Mouse (Mus musculus) cerebellum, adult 2 months (tissue): ENCODE results near the gene Hist1h3c. TPM values are rescaled to one million over a fixed set of nuclear protein-coding genes. Genes with fewer than 3 reads are reported as not detected.
"Not testable (repeated sequence)": the region's sequence is repeated elsewhere in the genome, so short reads cannot be mapped to it uniquely, and the experiment has no call there.

ENCODE experiments used
- DNase-seq, 2 experiments: peaks; one replicate each; pipeline ENCODE4 v3.0.0; 2021
- H3K27ac ChIP-seq: fragments of 200-500 bp; 2 replicates; pipeline ENCODE4 v1.5.1; 2012; ENCODE audit warnings: low read length, control low read depth, inconsistent platforms; ENCODE audit not compliant: insufficient read depth
- H3K27me3 ChIP-seq: fragments of 200-500 bp; 2 replicates; pipeline ENCODE4 v1.6.1; 2012; ENCODE audit warnings: inconsistent platforms, mild to moderate bottlenecking, low read length, moderate library complexity; ENCODE audit not compliant: control insufficient read depth, insufficient read depth
- H3K4me1 ChIP-seq: fragments of 200-500 bp; 2 replicates; pipeline ENCODE4 v1.6.1; 2011; ENCODE audit warnings: low read length; ENCODE audit not compliant: control insufficient read depth, insufficient read depth
- H3K4me3 ChIP-seq: fragments of 200-500 bp; replicated peaks from 2 replicates; pipeline ENCODE3; 2011; ENCODE audit warnings: mild to moderate bottlenecking, low read depth, low read length, control low read depth; ENCODE audit not compliant: insufficient read depth
- CTCF ChIP-seq: fragments of 200-500 bp; IDR thresholded peaks from 2 replicates; pipeline ENCODE4 v1.5.1; 2011; ENCODE audit warnings: low read depth, mild to moderate bottlenecking, control low read depth, low read length, moderate library complexity, borderline replicate concordance; ENCODE audit not compliant: insufficient read depth
- POLR2A ChIP-seq: fragments of 200-500 bp; IDR thresholded peaks from 2 replicates; pipeline ENCODE4 v1.6.1; 2011; ENCODE audit warnings: low read length, control low read depth, borderline replicate concordance; ENCODE audit not compliant: insufficient read depth
- WGBS: fragments of 180-500 bp; shearing (Covaris S2); methylation state at CpG from one replicate; pipeline ENCODE4 v1.1.7; 2018; 5-methylcytosine and 5-hydroxymethylcytosine counted together
- polyA plus RNA-seq: library from polyadenylated mRNA; depleted of rRNA; stranded (reverse); fragments of >200 nt; gene quantifications from 2 replicates; pipeline ENCODE4 v1.2.3, GENCODE M21; 2012

The Hist1h3c gene
- polyA plus RNA-seq, 1 experiment, result 0.23 TPM

DNA sequence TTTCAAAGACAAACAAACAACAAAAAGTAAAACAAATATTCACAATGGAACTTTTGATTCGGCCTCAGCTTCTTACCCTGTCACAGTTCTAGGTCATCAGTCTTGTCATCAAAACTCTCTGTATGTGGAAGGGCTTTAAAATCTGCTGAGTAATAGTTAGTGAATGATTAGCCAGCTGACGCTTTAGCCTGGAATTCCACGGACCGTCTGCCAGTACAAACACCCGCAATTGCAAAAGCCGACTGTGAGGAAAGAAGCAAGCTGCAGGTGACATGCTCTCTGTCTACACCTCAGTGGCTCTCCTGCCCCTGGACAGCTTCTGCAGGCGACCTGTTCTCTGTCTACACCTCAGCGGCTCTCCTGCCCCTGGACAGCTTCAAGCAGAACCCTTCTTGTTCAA, 14.9 kb downstream of the Hist1h3c start:
- DNase-seq, result no peak
- Histone ChIP-seq H3K4me3 (no peak overlapping the region), H3K4me1 (no peaks in the 10 kb centered on the region), H3K27me3 (no peaks in the 10 kb centered on the region), H3K27ac (no peak overlapping the region)
- WGBS, result 54% methylated on average over 8 of the region's 8 CpGs
- TF ChIP-seq POLR2A, result no peak
- no peak for TF ChIP-seq CTCF

DNA sequence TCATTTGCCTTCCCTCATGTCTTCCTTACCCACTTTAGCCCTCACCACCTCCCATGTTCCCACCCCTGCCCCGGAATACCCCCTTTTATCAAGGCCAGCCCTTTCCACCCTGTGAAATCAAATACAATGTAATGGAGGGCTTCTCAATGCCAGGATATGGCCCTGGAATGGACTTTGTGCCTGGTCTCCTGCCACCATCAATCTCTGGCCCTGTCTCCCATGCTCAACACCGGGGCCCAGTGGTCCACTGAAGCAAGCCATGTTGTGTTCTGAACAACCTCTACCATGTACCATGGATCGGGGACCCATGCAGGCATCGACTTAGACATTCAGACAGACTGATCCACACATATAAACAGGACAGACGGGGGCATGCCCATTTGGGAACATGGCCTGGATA, 15.7 kb downstream of the Hist1h3c start:
- no peak for TF ChIP-seq POLR2A
- no peak for TF ChIP-seq CTCF
- 95% methylated on average over 5 of the region's 5 CpGs for WGBS

DNA sequence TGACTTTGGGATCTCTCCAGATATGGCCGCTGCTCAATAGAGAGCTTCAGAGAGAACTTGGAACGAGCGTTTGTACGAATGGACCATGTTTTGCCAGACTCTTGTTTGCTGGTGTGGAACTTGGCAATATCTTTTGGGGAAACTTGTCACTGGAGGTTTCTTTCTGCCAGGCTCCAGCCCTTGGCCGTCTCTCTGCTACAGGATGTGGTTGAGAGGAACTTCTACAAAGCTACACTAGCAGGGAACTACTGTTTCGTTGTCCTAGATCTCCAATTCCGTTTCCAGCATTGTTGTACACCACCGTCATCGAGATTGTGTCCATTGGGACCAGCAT, 16.2 kb downstream of the Hist1h3c start:
- Histone ChIP-seq H3K27ac (no peak overlapping the region), H3K4me3 (no peak overlapping the region), H3K4me1 (no peaks in the 10 kb centered on the region), H3K27me3 (no peaks in the 10 kb centered on the region)
- WGBS, result 72% methylated on average over 9 of the region's 9 CpGs
- no peak for TF ChIP-seq POLR2A
- TF ChIP-seq CTCF, result no peak
- DNase-seq, result no peak

More for the DNA sequence above, 15.7 kb downstream of the Hist1h3c start:
- Histone ChIP-seq H3K27me3 (no peaks in the 10 kb centered on the region), H3K4me3 (no peak overlapping the region), H3K4me1 (no peaks in the 10 kb centered on the region), H3K27ac (no peak overlapping the region)
- DNase-seq, result no peak

GRCm38 (mm10) chr13:23728472-23729191, 16.8 kb downstream of the Hist1h3c start:
- DNase-seq, result no peak
- TF ChIP-seq CTCF, result no peak
- TF ChIP-seq POLR2A, result no peak
- H3K4me1 ChIP-seq, result no peaks in the 10 kb centered on the region
- H3K4me3 ChIP-seq, result no peak overlapping the region
- WGBS, result 48% methylated on average over 18 of the region's 18 CpGs
- no peaks in the 10 kb centered on the region for H3K27me3 ChIP-seq
- no peak overlapping the region for H3K27ac ChIP-seq

- Histone ChIP-seq H3K4me3 (no peak overlapping the region), H3K27ac (no peak overlapping the region), H3K27me3 (no peaks in the 10 kb centered on the region), H3K4me1 (no peaks in the 10 kb centered on the region)
- DNase-seq, result no peak
- TF ChIP-seq POLR2A, result no peak
- TF ChIP-seq CTCF, result no peak
- 22% methylated on average over 1 of the region's 1 CpGs for WGBS
Observed at GRCm38 (mm10) chr13:23725213-23725612, 20.2 kb downstream of the Hist1h3c start.

DNA sequence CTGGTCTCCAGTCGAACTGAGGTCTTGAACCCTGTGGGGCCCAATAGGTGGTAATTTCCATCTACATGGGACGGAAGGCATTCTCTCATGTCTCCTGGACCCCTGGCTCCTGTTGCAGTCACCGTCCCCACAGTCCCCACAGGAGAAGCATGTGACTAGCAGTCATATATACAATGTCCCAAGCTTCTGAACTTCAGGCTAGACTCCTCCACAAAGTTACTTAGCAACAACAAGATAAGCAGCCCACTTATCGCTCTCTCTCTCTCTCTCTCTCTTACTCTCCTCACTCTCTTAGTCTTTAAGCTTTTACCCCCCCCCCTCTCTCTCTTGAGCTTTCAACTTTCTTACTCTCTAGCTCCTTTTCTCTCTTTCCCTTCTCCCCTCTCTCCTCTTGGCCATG, 21.2 kb downstream of the Hist1h3c start:
- WGBS, result 83% methylated on average over 4 of the region's 4 CpGs
- DNase-seq, result no peak
- Histone ChIP-seq H3K27ac (no peak overlapping the region), H3K4me1 (no peaks in the 10 kb centered on the region), H3K4me3 (no peak overlapping the region), H3K27me3 (no peaks in the 10 kb centered on the region)
- TF ChIP-seq CTCF (no peak), POLR2A (no peak)

DNA sequence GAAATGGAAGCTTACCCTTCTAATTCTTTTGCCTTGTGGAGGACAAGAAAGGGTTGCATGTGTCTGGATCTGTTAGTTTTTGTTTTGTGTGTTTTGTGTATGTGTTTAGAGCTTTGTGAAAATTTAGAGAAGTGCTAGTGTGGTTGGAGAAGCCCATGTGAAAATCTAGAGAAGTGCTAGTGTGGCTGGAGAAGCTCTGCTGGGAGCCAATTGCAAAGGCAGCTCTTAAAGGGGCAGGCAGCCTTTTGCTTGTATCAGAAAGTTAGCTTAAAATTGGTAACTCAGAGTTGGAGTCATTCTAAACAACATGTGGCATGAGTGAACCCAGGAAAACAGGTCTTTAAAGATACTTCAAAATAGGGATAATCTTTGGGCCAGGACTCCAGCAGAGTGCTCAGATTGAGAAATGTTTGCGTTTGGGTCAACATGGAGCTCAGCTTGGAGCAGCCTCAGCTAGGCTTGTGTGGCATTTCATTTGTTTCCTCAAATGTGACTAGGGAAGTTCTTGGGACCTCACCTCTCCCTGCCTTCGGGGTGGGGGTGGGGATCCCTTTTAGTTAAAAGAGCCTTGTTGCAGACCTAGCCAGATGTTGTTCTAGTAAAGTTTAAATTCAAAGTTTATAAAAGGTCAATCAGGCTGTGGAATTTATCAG, 27.7 kb downstream of the Hist1h3c start:
- 23% methylated on average over 2 of the region's 2 CpGs for WGBS
- not testable (repeated sequence) for H3K27ac ChIP-seq, DNase-seq, H3K4me3 ChIP-seq, H3K27me3 ChIP-seq, H3K4me1 ChIP-seq

DNA sequence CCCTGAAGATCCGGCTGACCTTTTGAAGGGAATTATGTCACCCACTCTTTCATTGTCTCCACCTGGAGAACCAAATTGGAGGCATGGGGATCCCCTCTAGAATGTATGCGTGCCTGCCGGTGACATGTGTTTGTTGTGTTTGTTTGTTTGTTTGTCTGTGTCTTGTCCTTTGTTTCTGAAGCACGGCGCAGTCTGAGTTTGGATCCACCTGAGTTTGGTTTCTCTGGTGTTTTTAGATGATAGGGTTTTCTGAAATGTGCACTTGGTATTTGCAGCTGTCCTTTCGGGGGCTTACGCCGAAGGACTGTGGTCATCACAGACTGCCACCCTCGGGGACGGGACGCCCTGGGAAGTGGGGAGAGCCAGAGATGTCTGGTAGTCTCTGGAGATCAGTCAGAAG, 28.2 kb downstream of the Hist1h3c start:
- TF ChIP-seq CTCF (no peak), POLR2A (no peak)

More for the DNA sequence above, 28.2 kb downstream of the Hist1h3c start:
- 59% methylated on average over 11 of the region's 11 CpGs for WGBS
- H3K4me3 ChIP-seq, result no peak overlapping the region
- H3K4me1 ChIP-seq, result no peaks in the 10 kb centered on the region
- DNase-seq, result no peak
- H3K27me3 ChIP-seq, result no peaks in the 10 kb centered on the region
- no peak overlapping the region for H3K27ac ChIP-seq
